Mouse (Mus musculus) ES-Bruce4 (cell line): ENCODE data around the gene Gp1bb. TPM values are rescaled to one million over a fixed set of nuclear protein-coding genes. Genes with fewer than 3 reads are reported as not detected.

Experiments used
- H3K27ac ChIP-seq: 2 replicates; pipeline ENCODE4 v1.5.1; 2012; ENCODE audit warnings: low read length, inconsistent platforms; ENCODE audit not compliant: insufficient read depth
- H3K27me3 ChIP-seq: 2 replicates; pipeline ENCODE4 v1.6.1; 2012; ENCODE audit warnings: mild to moderate bottlenecking, low read length, inconsistent platforms; ENCODE audit not compliant: control insufficient read depth, poor library complexity, insufficient read depth, severe bottlenecking
- H3K36me3 ChIP-seq: 2 replicates; pipeline ENCODE4 v1.6.1; 2012; ENCODE audit warnings: inconsistent platforms, mild to moderate bottlenecking, low read length, moderate library complexity; ENCODE audit not compliant: control insufficient read depth, poor library complexity, insufficient read depth, severe bottlenecking
- H3K4me1 ChIP-seq: one replicate; pipeline ENCODE4 v1.8.1; 2011; ENCODE audit warnings: low read length; ENCODE audit not compliant: control insufficient read depth, insufficient read depth
- H3K4me3 ChIP-seq: 2 replicates; pipeline ENCODE4 v1.5.1; 2011; ENCODE audit warnings: low read depth, mild to moderate bottlenecking, low read length
- H3K9ac ChIP-seq: 2 replicates; pipeline ENCODE4 v1.6.1; 2012; ENCODE audit warnings: low read depth, mild to moderate bottlenecking, inconsistent platforms; ENCODE audit not compliant: poor library complexity, severe bottlenecking
- H3K9me3 ChIP-seq: replicated peaks from 2 replicates; pipeline ENCODE4 v1.6.1; 2012; ENCODE audit warnings: mild to moderate bottlenecking, low read length, inconsistent platforms; ENCODE audit not compliant: control insufficient read depth, poor library complexity, insufficient read depth, severe bottlenecking
- CTCF ChIP-seq: IDR thresholded peaks from one replicate; pipeline ENCODE4 v1.8.1; 2011; ENCODE audit warnings: low read depth, low read length
- EP300 ChIP-seq: IDR thresholded peaks from 2 replicates; pipeline ENCODE4 v1.6.1; 2011; ENCODE audit warnings: low read depth, low read length; ENCODE audit not compliant: insufficient read depth
- POLR2A ChIP-seq: IDR thresholded peaks from one replicate; pipeline ENCODE4 v1.8.1; 2011; ENCODE audit warnings: low read length; ENCODE audit not compliant: insufficient read depth
- polyA plus RNA-seq: library from polyadenylated mRNA; stranded (reverse); fragments of >200 nt; gene quantifications from 2 replicates; pipeline ENCODE4 v1.2.4, GENCODE M21; 2011; ENCODE audit warnings: low read depth; ENCODE audit not compliant: missing spikeins, insufficient read depth, insufficient read length

Gp1bb gene
- polyA plus RNA-seq, 1 experiment, result not detected

GRCm38 (mm10) chr16:18589804-18590790 lies 32.1 kb downstream of the Gp1bb start, which contains the start of gene Tbx1:
Gene Tbx1 (minus strand): TSS chr16:18590671.
- H3K36me3 ChIP-seq, result no peaks in the 10 kb centered on the region
- H3K27ac ChIP-seq, result no peak within 1 kb of the TSS
- no peaks in the 10 kb centered on the region for H3K9me3 ChIP-seq
- TF ChIP-seq CTCF (peak; percentile 35), EP300 (no peak), POLR2A (no peak)
- H3K27me3 ChIP-seq, result peaks cover 35% of the 10 kb centered on the region
- H3K9ac ChIP-seq, result 0 out of 2 replicates have a peak within 1 kb of the TSS, but pooled peaks have one; percentile 7
- no peaks in the 10 kb centered on the region for H3K4me1 ChIP-seq
- H3K4me3 ChIP-seq, result peak within 1 kb of the TSS; percentile 48

GRCm38 (mm10) chr16:18589080-18589621 lies 33.1 kb downstream of the Gp1bb start:
- H3K27me3 ChIP-seq, result peaks cover 40% of the 10 kb centered on the region
- no peaks in the 10 kb centered on the region for H3K4me1 ChIP-seq
- no peak overlapping the region for H3K27ac ChIP-seq
- no peak overlapping the region for H3K4me3 ChIP-seq
- H3K36me3 ChIP-seq, result no peaks in the 10 kb centered on the region
- no peaks in the 10 kb centered on the region for H3K9me3 ChIP-seq
- 0 out of 2 replicates have a peak overlapping the region, but pooled peaks have one; percentile 15 for H3K9ac ChIP-seq
- TF ChIP-seq CTCF (no peak), EP300 (no peak), POLR2A (no peak)

- no peaks in the 10 kb centered on the region for H3K36me3 ChIP-seq
- no peak overlapping the region for H3K27ac ChIP-seq
- H3K27me3 ChIP-seq, result peaks cover 41% of the 10 kb centered on the region
- no peaks in the 10 kb centered on the region for H3K4me1 ChIP-seq
- TF ChIP-seq EP300, result no peak
- TF ChIP-seq CTCF, result no peak
- no peak for TF ChIP-seq POLR2A
- H3K4me3 ChIP-seq, result peak overlapping the region; percentile 32; the same call in 1 of the 2 replicates
- no peaks in the 10 kb centered on the region for H3K9me3 ChIP-seq
- peak overlapping the region; percentile 15; the same call in 1 of the 2 replicates for H3K9ac ChIP-seq
Measured at GRCm38 (mm10) chr16:18588738-18589055, 33.5 kb downstream of the Gp1bb start.

GRCm38 (mm10) chr16:18587847-18588737 lies 34.1 kb downstream of the Gp1bb start:
- Histone ChIP-seq H3K4me3 (peak overlapping the region; percentile 32), H3K36me3 (no peaks in the 10 kb centered on the region), H3K27me3 (peaks cover 47% of the 10 kb centered on the region), H3K4me1 (no peaks in the 10 kb centered on the region), H3K27ac (no peak overlapping the region), H3K9ac (peak overlapping the region; percentile 15; the same call in 1 of the 2 replicates), H3K9me3 (no peaks in the 10 kb centered on the region)
- TF ChIP-seq EP300, result no peak
- TF ChIP-seq CTCF, result no peak
- no peak for TF ChIP-seq POLR2A

- Histone ChIP-seq H3K27me3 (peaks cover 57% of the 10 kb centered on the region), H3K4me1 (no peaks in the 10 kb centered on the region), H3K9ac (peak overlapping the region; percentile 55), H3K27ac (no peak overlapping the region), H3K4me3 (peak overlapping the region; percentile 47), H3K9me3 (no peaks in the 10 kb centered on the region), H3K36me3 (no peaks in the 10 kb centered on the region)
- no peak for TF ChIP-seq EP300
- no peak for TF ChIP-seq POLR2A
- TF ChIP-seq CTCF, result no peak
Measured at GRCm38 (mm10) chr16:18586906-18587546, 35.2 kb downstream of the Gp1bb start.
